Mouse (Mus musculus): ENCODE measurements around the gene Gm20867. TPM values are rescaled to one million over a fixed set of nuclear protein-coding genes. Genes with fewer than 3 reads are reported as not detected.
"Not testable (repeated sequence)": the region's sequence is repeated elsewhere in the genome, so short reads cannot be mapped to it uniquely, and the experiment has no call there.

The Gm20867 gene
- not detected for total RNA-seq (2021)
- long read RNA-seq, experiment 1, result 0 reads
- long read RNA-seq, experiment 2, result 0 reads

- intact Hi-C loops (cut with DNase I); DNase-seq (ENCODE audit: low spot score in 2 of 2): not testable (repeated sequence)
Measured at GRCm38 (mm10) chrY:77963104-77963503, at the start of gene Gm20867. Gene Gm20867 (minus strand): TSS chrY:77963204.

Other genes with a start within 250 kb of the Gm20867 start
- not detected for gene Gm29564, start 249.8 kb upstream of the Gm20867 start, total RNA-seq (2021)